ENCODE assay signal across 8 mouse cellular contexts in the genomic region with DNA sequence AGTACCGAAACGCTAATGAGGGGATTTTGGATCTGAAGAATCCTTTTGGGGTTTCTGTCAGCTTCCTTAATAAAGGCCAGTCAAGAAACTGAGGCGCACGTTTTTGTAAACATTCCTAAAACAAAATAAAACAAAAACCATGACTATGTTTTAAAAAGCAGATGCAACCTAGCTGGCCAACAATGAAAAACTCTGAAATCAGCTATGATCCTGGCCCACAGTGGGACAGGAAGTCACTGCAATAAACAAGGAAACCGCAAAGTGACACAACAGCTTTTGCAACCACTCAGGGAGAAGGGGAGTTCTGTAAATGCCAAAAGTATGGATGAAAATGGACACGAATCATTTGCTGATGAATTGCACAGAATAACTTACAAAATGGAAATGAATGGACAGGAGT. TPM values are rescaled to one million over a fixed set of nuclear protein-coding genes. Genes with fewer than 3 reads are reported as not detected.
DNase-seq lines count a peak whose midpoint lies in the region; ATAC-seq and TF ChIP-seq lines count a peak whose summit lies in the region.

No protein-coding gene starts in this region.

- peak overlapping the region; percentile 62 for H3K4me3 ChIP-seq in heart, postnatal 0 days (ENCODE audit: low read depth, low read length)
- peak overlapping the region; percentile 34 for H3K4me3 ChIP-seq in brown adipose tissue, adult 24 weeks (ENCODE audit: insufficient read depth, low read depth, low read length)
- peak overlapping the region; percentile 66 for H3K4me3 ChIP-seq in intestine, embryonic 14.5 days (ENCODE audit: low read depth, low read length)
- H3K4me3 ChIP-seq in midbrain, embryonic 15.5 days, result peak overlapping the region; percentile 48

- WGBS in heart, postnatal 0 days, result 13% methylated on average over 6 of the region's 6 CpGs
- WGBS in intestine, embryonic 14.5 days, result 10% methylated on average over 6 of the region's 6 CpGs
- 13% methylated on average over 6 of the region's 6 CpGs for WGBS in midbrain, embryonic 15.5 days

- ATAC-seq in heart, postnatal 0 days (ENCODE audit: insufficient read depth, low read depth), result no peak
- no peak for ATAC-seq in intestine, embryonic 14.5 days (replicated peaks; ENCODE audit: low FRiP score, low TSS enrichment, low read depth)
- no peak for ATAC-seq in midbrain, embryonic 15.5 days (replicated peaks)

- peaks cover 12% of the 10 kb centered on the region; the same call in 1 of the 2 replicates for H3K4me1 ChIP-seq in heart, postnatal 0 days (ENCODE audit: control insufficient read depth, insufficient read depth)
- H3K4me1 ChIP-seq in brown adipose tissue, adult 24 weeks (ENCODE audit: control insufficient read depth, insufficient read depth, insufficient read length, low read length), result no peaks in the 10 kb centered on the region; the same call in 1 of the 2 replicates
- peaks cover 20% of the 10 kb centered on the region; the same call in 1 of the 2 replicates for H3K4me1 ChIP-seq in intestine, embryonic 14.5 days (replicated peaks; ENCODE audit: control insufficient read depth, insufficient read depth, low read length)
- peaks cover 33% of the 10 kb centered on the region for H3K4me1 ChIP-seq in midbrain, embryonic 15.5 days

- no peak for DNase-seq in heart, postnatal 0 days (ENCODE audit: low spot score)
- DNase-seq in heart, postnatal 36 days, result no peak
- DNase-seq in intestine, embryonic 14.5 days (ENCODE audit: low spot score), result no peak
- no peak for DNase-seq in retina, postnatal 1 day
- no peak for DNase-seq in adrenal gland, postnatal 25 days
- no peak for DNase-seq in cerebellum, adult 9-10 months

- H3K4me2 ChIP-seq in heart, postnatal 0 days (ENCODE audit: low read depth, low read length), result peak overlapping the region; percentile 71
- H3K4me2 ChIP-seq in intestine, embryonic 14.5 days (ENCODE audit: low read length), result peak overlapping the region; percentile 90
- H3K4me2 ChIP-seq in midbrain, embryonic 15.5 days, result peak overlapping the region; percentile 73

- TF ChIP-seq EP300 in heart, postnatal 0 days (IDR thresholded peaks at IDR 0.05; ENCODE audit: low read depth), result 0 out of 2 replicates have a peak, but pooled peaks have one; percentile 7

- H3K27me3 ChIP-seq in heart, postnatal 0 days (ENCODE audit: control insufficient read depth, insufficient read depth, low read length), result no peaks in the 10 kb centered on the region
- no peaks in the 10 kb centered on the region for H3K27me3 ChIP-seq in intestine, embryonic 14.5 days (replicated peaks; ENCODE audit: control insufficient read depth, insufficient read depth, low read length)
- H3K27me3 ChIP-seq in midbrain, embryonic 15.5 days (replicated peaks), result no peaks in the 10 kb centered on the region

- TF ChIP-seq CTCF in heart, postnatal 0 days (IDR thresholded peaks at IDR 0.05; ENCODE audit: low read depth), result no peak

- H3K9me3 ChIP-seq in heart, postnatal 0 days (replicated peaks; ENCODE audit: control insufficient read depth, low read length), result no peaks in the 10 kb centered on the region
- no peaks in the 10 kb centered on the region for H3K9me3 ChIP-seq in intestine, embryonic 14.5 days (ENCODE audit: control insufficient read depth, low read length)
- H3K9me3 ChIP-seq in midbrain, embryonic 15.5 days, result no peaks in the 10 kb centered on the region

- H3K9ac ChIP-seq in heart, postnatal 0 days (replicated peaks; ENCODE audit: low read depth, low read length), result no peak overlapping the region
- H3K9ac ChIP-seq in intestine, embryonic 14.5 days (ENCODE audit: low read length), result 0 out of 2 replicates have a peak overlapping the region, but pooled peaks have one; percentile 16
- no peak overlapping the region; the same call in 1 of the 2 replicates for H3K9ac ChIP-seq in midbrain, embryonic 15.5 days

- no peaks in the 10 kb centered on the region for H3K36me3 ChIP-seq in heart, postnatal 0 days (replicated peaks; ENCODE audit: control insufficient read depth, insufficient read depth, low read length)
- no peaks in the 10 kb centered on the region for H3K36me3 ChIP-seq in intestine, embryonic 14.5 days (ENCODE audit: control insufficient read depth, insufficient read depth, low read length)
- H3K36me3 ChIP-seq in midbrain, embryonic 15.5 days (replicated peaks), result no peaks in the 10 kb centered on the region

- H3K27ac ChIP-seq in heart, postnatal 0 days (ENCODE audit: low read depth), result 0 out of 2 replicates have a peak overlapping the region, but pooled peaks have one; percentile 1
- no peak overlapping the region for H3K27ac ChIP-seq in brown adipose tissue, adult 24 weeks (replicated peaks; ENCODE audit: low read depth, low read length)
- peak overlapping the region; percentile 84 for H3K27ac ChIP-seq in intestine, embryonic 14.5 days (ENCODE audit: low read depth)
- H3K27ac ChIP-seq in midbrain, embryonic 15.5 days, result peak overlapping the region; percentile 77

- intact Hi-C loops in heart, postnatal 36 days (cut with DNase I), result loop anchor here (5.0 kb wide), 1 partner anchor 131 kb away; the partner anchor contains the start of gene Selenow

RNA-seq across cellular contexts. Expression of gene Bicra, which starts 5.4 kb away (rescaled TPM):
- total RNA-seq in heart, postnatal 0 days (2014; rRNA removed; ENCODE audit: low replicate concordance), result 2.6 and 7.2 TPM in 2 replicates
- 2.0 and 2.4 TPM in 2 replicates for polyA plus RNA-seq in heart, postnatal 0 days (2015; fragmentation: Nextera tagmentation; extraction: Ambion mirVana)
- 1 to 10 TPM; 8.1 to 8.2 TPM for total RNA-seq in heart, postnatal 36 days (2021)
- 6.1 and 7.4 TPM in 2 replicates for polyA plus RNA-seq in brown adipose tissue, adult 24 weeks (2012; ENCODE audit: insufficient read depth, insufficient read length, missing spikeins)
- polyA plus RNA-seq in intestine, embryonic 14.5 days (2014; fragmentation: Nextera tagmentation; extraction: Ambion mirVana), result 6.8 and 7.4 TPM in 2 replicates
- 9.2 TPM in 2 replicates for polyA plus RNA-seq in midbrain, embryonic 15.5 days (2015; fragmentation: Nextera tagmentation; extraction: Ambion mirVana)
- 14.0 and 22.5 TPM in 2 replicates for total RNA-seq in adrenal gland, postnatal 25 days (2021)

RNA-seq across cellular contexts. Expression of gene Zfp541, which starts 8.5 kb away (rescaled TPM):
- 0.54 TPM in 1 of 2 replicates, not detected in the other for total RNA-seq in heart, postnatal 0 days (2014; rRNA removed; ENCODE audit: low replicate concordance)
- polyA plus RNA-seq in heart, postnatal 0 days (2015; fragmentation: Nextera tagmentation; extraction: Ambion mirVana), result not detected in 2 replicates
- total RNA-seq in heart, postnatal 36 days (2021), result not detected
- not detected in 2 replicates for polyA plus RNA-seq in brown adipose tissue, adult 24 weeks (2012; ENCODE audit: insufficient read depth, insufficient read length, missing spikeins)
- 0.04 TPM in 2 replicates for polyA plus RNA-seq in intestine, embryonic 14.5 days (2014; fragmentation: Nextera tagmentation; extraction: Ambion mirVana)
- polyA plus RNA-seq in midbrain, embryonic 15.5 days (2015; fragmentation: Nextera tagmentation; extraction: Ambion mirVana), result 0.05 and 0.10 TPM in 2 replicates
- total RNA-seq in adrenal gland, postnatal 25 days (2021), result 0.21 TPM in 1 of 2 replicates, not detected in the other

RNA-seq across cellular contexts. Expression of gene Napa, which starts 45.2 kb away (rescaled TPM):
- 259 and 452 TPM in 2 replicates for total RNA-seq in heart, postnatal 0 days (2014; rRNA removed; ENCODE audit: low replicate concordance)
- polyA plus RNA-seq in heart, postnatal 0 days (2015; fragmentation: Nextera tagmentation; extraction: Ambion mirVana), result 144 and 154 TPM in 2 replicates
- 10 to 100 TPM; 81.3 to 84.7 TPM for total RNA-seq in heart, postnatal 36 days (2021)
- 132 and 141 TPM in 2 replicates for polyA plus RNA-seq in brown adipose tissue, adult 24 weeks (2012; ENCODE audit: insufficient read depth, insufficient read length, missing spikeins)
- 206 and 208 TPM in 2 replicates for polyA plus RNA-seq in intestine, embryonic 14.5 days (2014; fragmentation: Nextera tagmentation; extraction: Ambion mirVana)
- polyA plus RNA-seq in midbrain, embryonic 15.5 days (2015; fragmentation: Nextera tagmentation; extraction: Ambion mirVana), result 224 and 234 TPM in 2 replicates
- total RNA-seq in adrenal gland, postnatal 25 days (2021), result 137 and 149 TPM in 2 replicates
